Mouse (Mus musculus) adipocyte (in vitro differentiated cells): ENCODE results near the gene Snrpg.

ENCODE experiments used
- DNase-seq: peaks from one replicate; pipeline ENCODE4 v3.0.0-alpha.2; 2016; ENCODE audit warnings: low spot score

Snrpg gene

DNA sequence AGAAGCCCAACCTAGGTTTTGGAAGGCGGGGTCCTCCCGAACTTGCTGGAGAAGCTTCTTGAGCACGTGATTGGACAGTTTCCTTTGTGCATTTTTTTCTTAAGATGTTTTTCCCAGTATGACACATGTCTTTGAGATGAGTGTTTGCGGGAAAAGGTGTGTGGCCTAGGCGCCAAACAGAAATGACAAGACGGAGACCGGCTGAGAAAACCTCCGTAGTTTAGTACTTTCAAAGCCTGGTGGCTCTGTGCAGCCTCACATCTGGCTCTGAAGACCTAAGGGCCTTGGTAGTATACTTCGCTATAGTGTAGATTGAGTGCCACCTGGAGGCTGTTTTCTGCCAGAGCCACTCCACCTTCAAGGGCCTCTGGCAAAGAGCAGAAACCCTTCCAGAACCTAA, 29.9 kb downstream of the Snrpg start:
- DNase-seq: peak; percentile 91

DNA sequence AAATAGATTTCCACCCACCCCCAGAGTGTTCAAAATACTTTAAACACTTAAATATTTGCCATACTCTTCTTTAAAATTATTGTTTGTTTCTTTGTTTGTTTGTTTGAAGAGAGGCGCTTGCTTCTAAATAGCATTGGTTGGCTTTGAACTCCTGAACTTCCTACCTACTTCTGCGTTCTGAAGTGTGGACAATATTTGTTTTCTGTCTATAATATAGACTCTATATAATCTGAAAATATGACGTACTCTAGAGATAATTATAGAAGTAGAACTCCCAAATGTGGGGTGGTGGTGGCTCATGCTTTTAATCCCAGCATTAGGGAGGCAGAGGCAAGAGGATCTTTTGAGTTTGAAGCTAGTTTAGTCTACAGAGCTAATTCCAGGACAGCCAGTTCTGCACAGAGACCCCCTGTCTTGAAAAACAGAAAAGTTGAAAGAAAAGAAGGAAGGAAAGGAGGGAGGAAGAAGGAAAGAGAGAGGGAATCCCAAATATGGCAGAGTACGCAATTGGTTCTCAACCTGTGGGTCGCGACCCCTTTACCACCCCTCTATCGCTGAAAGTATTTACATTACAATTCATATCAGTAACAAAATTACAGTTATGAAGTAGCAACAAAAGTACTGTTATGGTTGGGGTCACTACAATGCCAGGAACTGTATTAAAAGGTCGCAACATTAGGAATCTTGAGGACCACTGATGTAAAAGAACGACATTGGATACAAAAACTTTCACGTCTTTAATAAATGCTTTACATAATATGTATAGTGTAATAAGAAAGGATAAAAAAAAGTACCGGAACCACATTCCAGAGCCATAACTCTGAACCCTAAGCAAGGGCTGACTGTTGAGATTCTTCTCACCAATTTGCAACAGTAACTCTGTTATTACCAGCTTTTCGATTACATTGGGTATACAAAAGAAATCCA, 31.8 kb downstream of the Snrpg start:
- DNase-seq: no peak

DNA sequence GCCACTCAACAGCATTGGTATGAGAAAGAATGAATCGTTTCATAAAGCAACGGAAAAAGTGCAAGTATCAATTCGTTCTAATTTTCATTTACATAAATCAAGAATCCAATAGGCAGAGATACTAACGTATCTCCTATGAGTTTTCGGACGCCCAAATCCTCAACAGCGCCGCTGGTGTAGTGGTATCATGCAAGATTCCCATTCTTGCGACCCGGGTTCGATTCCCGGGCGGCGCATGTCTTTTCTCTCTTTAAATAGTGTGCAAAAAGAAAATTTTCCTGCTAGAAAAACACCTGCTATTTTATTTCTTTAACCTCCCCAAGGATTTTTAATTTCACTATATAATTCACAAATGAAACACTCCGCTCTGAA, 32.6 kb downstream of the Snrpg start:
- DNase-seq: peak; percentile 94

DNA sequence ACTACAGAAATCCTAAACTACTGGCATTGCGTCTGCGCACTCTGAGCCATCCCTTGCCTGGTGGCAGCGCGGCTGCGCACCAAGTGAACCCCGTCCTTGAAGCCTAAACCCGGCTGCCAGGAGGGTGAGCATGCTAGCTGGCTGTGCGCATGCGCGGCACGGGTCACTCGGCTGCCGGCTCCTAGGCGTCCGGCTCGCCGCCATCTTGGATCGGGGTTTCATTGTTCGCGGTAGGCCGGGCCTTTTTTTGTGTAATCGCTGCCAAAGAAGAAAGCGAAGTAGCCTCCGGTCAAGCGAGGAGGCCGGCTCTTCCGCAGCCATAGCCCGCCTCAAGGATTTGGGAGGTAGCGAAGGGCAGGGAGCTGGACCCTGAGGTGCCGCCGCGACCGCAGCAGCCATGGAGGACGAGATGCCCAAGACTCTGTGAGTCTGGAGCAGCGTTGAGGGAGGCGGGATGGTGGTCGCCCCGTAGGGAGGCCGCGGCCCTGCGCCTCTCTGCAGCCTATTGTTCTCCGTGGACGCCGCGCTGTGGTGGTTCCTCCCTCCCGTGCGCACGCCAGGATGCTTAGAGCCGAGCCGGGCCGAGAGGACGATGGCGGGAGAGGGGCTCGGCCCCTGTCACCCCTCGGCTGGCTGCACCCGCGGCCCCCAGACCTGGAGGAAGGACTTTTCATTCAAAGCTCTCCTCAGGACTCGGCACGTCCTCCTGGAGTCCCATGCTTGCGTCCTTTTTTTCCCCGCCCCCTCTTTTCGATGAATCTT, 33.2 kb downstream of the Snrpg start, which contains the start of gene Tia1:
Gene Tia1, plus strand, starts transcription at position 120 of the 762 bp plus-strand sequence.
- peak; percentile 100 for DNase-seq

DNA sequence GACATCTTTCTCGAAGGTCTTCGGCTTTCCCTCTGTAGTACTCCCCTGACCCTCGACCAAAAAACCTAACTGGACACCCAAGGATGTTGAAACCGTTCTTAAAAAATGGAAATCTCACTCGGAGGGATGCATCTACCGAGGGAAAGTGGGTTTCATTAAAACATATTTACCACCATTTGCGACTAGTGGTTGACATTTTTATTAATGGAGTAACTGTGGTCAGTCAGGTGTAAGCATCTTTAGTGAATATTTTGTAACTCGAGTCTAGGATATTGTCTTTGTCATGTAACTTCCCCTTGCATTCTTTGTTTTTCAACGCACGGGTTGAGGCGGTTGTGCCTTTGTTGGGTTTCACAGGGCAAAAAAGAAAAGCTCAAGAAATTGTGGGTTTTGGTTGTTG, 33.9 kb downstream of the Snrpg start:
- peak; percentile 60 for DNase-seq

DNA sequence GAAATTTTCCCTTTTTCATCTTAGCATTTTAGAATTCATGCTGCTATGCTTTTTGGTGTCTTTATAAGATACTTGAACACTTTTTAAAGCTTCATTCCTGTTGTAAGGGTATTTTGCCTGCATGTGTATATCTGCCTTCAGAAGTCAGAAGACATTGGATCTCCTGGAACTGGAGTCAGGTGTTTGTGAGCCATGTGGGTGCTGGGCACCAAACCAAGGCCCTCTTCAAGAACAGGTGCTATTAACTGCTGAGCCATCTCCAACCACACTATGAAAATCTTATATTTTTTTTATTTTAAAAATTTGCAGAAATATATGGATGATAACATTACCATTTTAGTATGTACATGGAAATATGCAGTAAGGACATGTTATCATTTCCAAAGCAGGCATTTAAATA, 35.2 kb downstream of the Snrpg start:
- no peak for DNase-seq

DNA sequence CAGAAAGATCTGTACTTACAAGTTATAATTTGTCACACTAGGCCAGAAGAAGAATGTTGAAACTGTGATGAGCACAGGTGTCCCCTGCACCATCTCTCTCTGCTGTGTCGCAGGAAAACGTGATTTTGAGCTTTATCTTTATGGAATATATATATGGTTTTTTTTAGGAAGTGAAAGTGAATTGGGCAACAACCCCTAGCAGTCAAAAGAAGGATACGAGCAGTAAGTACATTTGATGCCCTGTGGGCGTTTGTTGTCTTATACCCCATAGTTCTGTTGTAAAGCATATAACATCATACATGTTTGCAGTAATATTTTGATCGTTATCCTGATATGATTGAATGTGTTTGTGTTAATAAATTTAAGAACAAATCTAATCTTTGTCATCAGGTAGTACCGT, 47.6 kb downstream of the Snrpg start:
- DNase-seq: no peak

DNA sequence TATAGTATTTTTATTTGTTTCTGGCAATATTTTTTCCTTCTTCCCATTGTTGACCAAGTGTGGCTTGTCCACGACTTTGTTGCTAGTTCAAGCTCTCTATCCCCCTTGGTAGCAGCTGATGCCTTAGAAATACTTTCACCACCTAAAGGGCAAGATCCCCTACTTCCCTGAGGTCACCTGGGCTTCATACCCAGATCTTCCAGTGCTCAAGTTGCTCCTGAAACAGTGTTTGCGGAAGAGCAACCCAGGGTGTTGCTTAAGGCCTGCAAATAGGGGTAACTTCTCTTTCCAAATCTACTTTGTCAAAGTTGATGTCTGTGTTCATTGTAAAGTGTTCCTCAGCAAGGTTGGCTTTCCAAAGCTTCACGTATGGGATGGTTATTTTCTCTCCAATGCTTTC, 48.1 kb downstream of the Snrpg start:
- no peak for DNase-seq

DNA sequence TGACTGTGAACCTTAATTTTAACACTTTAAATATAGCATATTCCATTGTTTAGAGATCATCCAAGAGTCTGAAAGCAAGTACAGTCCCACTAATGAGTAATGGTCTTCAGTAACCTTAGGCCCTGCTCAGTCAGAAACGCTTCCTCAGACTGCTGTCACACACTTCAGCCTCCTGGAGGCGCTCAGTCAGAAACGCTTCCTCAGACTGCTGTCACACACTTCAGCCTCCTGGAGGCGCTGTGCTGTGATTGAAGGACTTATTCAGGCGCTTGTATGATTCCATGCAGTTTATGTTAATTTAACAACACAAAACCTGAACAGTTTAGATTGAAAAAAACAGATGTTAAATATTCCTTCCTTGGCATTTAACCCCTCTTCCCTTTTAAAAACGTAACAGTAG, 49.4 kb downstream of the Snrpg start:
- DNase-seq: no peak

DNA sequence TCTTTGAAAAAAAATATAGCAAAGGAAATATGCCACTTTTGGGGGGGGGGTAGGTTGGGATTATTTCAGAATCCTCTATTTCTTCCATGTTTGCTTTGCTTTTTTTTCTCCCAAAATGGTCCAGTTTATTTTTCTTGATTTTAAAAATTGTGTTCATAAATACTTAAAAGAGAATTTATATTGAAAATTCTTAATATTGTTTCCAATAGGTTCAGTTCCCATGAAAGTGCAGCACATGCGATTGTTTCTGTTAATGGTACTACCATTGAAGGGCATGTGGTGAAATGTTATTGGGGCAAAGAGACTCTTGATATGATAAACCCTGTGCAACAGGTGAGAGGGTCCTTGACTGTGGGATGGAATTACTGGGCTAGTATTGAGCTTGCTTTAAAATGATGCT, 55.3 kb downstream of the Snrpg start, which contains the start of gene Gm44790:
Gene Gm44790, plus strand, starts transcription at position 301 of the 400 bp plus-strand sequence.
- no peak for DNase-seq
